Mouse (Mus musculus) A20 (cell line): Measurements from ENCODE around the gene Efcab6.
"Not testable (repeated sequence)": the region's sequence is repeated elsewhere in the genome, so short reads cannot be mapped to it uniquely, and the experiment has no call there.

ENCODE experiments used
- DNase-seq: peaks from one replicate; pipeline ENCODE4 v3.0.0-alpha.2; 2011; ENCODE audit warnings: low read depth, low spot score

Gene Efcab6

GRCm38 (mm10) chr15:84065140-84065539, at the start of gene Efcab6:
Efcab6 (minus strand) TSS chr15:84065379.
- DNase-seq, result no peak

- no peak for DNase-seq
Measured at GRCm38 (mm10) chr15:84113873-84114272, 48.7 kb upstream of the Efcab6 start.

GRCm38 (mm10) chr15:84108899-84109298, 43.7 kb upstream of the Efcab6 start:
- DNase-seq, result no peak

DNA sequence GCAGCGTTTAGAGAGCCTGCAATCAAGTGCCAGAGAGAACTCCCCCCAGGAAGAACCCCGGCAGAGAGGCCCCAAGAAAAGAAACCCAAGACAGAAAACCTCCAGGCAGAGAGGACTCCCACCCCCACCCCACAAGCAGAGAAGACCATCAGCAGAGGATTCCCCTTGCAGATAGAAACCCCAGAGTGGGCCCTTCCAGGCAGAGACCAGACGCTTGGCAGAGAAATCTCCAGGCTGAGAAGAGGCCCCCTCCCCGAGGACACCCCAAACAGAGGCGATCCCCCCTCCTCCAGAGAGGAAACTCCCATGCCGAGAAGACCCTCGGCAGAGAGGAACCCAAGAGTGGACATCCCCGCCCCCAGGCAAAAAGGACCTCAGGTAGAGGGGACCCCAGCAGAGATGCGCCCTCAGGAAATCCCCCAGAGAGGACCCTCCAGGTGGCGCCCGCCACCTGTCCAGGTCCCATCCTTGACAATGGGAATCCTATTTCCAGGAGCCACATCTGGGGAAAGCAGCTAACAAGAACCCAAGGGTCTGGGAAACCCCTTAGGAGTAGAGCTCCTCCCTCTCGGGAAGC, 40.8 kb upstream of the Efcab6 start:
- no peak for DNase-seq

DNA sequence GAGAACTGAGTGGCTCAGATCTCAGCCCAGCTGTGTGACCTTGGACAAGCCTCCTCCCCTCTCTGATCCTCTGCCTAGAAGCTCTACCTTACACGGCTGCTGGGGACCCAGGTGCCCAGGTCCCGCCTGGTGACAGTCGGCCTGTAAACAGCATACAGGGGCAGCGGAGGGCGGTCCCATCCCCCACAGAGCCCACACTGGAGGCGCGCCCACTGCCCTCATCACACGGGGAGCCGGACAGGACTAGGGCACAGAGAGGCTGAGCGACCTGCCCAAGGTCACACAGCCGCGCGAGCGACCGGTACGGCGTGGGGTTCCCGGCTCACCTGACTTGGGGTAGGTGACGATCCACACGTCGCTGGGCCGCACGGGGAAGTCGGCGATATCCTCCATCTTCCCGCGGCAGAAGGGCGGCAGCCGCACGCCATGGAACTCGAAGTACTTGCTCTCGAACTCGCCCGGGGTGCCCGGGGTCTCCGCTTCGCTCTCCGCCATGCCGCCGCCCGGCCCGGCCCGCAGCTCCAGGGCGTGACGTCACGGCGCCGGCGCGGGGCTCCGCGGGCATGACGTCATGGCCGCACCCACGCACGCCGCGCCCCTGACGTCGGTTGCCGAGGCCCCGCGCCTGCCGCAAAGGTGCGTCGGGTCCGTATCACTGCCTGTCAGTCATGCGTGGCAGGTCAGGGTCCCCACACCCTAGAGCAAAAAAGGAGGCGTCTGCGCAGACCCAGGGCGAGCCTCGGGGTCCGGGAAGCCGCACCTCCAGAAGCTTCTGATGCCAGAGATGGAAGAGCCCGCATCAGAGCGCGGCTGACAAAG, 40.1 kb upstream of the Efcab6 start, which contains the start of gene Sult4a1:
TSS of gene Sult4a1 (minus strand) at position 650 of the 819 bp plus-strand sequence.
- no peak for DNase-seq

DNA sequence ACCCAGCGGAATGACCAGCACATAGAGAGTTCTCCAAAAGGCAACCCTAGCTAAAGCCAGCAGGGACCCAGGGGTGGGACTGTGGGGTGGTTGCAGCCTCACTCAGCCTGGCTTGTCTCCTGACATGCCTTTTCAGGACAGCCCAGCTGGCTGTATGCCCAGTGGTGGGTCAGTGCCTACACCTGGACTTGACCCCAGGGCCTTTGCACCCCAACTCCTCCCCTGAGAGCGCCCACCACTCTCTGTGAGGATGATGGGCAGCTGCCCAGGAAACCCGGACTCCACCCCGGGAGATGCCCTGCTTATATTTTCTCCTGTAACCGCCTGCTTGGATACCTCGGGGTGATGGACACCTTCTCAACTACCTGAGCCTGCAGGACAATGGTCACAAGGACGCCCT, 39.4 kb upstream of the Efcab6 start:
- DNase-seq, result no peak

GRCm38 (mm10) chr15:84097536-84097935, 32.4 kb upstream of the Efcab6 start:
- DNase-seq, result not testable (repeated sequence)

GRCm38 (mm10) chr15:84096051-84096450, 30.9 kb upstream of the Efcab6 start:
- no peak for DNase-seq

GRCm38 (mm10) chr15:84094921-84095320, 29.7 kb upstream of the Efcab6 start:
- no peak for DNase-seq

DNA sequence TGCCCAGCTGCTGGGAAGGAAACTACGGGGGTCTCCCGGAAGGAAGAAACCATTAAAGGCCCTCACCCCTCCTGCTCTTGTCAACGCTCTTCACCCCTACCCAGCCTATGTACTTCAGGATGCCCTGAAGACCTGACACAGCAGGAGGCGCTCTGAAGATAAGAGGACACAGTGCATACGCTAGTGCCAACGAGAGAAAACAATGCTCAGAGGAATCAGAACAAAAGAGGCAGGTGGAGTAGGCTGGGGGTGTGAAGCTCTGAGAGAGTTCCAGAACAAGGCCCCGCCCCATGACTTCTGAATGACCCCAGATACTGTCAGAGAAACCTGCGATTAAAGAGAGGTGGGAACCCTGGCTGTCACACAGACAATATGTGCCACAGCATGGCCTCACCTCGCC, 21.6 kb upstream of the Efcab6 start:
- no peak for DNase-seq

GRCm38 (mm10) chr15:84086364-84086763, 21.2 kb upstream of the Efcab6 start:
- DNase-seq, result no peak

- no peak for DNase-seq
Measured at GRCm38 (mm10) chr15:84080069-84080468, 14.9 kb upstream of the Efcab6 start.

GRCm38 (mm10) chr15:84079519-84079918, 14.3 kb upstream of the Efcab6 start:
- no peak for DNase-seq

- DNase-seq, result peak; percentile 10
Measured at GRCm38 (mm10) chr15:84078667-84079066, 13.5 kb upstream of the Efcab6 start.

DNA sequence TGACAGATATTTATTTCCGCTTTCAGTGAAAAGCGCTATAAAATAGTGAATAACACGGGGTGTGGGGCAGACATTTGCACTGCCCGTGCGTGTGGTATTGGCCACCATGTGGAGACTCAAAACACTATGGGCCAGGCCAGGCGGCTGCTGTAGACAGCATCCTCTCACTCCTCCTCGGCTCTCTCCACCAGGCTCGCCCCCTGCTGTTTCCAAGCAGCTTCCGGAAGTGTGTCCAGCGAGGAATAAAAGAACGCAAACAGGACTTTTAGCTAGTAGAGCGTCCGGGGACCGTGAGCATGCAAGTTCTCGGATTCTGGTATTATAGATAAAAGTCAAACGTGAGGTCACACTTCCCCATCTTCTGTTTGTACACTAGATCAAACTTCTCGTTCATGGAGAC, 12.0 kb upstream of the Efcab6 start:
- DNase-seq, result no peak

GRCm38 (mm10) chr15:84074705-84075185, 9.6 kb upstream of the Efcab6 start:
- peak; percentile 18 for DNase-seq

- peak; percentile 56 for DNase-seq
Measured at GRCm38 (mm10) chr15:84073911-84074704, 8.9 kb upstream of the Efcab6 start.

DNA sequence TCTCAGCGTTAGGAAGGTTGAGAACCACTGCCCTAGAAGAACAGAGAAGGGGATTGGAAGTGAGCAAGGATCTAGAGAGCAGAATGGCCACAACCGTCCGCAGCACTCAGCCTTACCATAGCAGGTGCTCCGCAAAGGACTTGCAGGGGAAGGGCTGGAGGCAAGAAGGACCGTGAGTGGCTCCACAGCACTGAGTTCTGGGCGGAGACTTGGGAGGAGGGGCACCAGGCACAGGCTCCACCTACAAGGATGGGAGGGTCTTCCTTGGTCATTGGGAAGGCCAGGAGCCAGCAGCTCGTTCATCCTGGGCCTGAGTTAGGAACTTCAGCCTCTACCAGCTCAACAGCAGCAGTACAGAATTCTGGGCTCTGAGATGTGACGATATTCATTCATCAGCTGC, 7.9 kb upstream of the Efcab6 start:
- no peak for DNase-seq

DNA sequence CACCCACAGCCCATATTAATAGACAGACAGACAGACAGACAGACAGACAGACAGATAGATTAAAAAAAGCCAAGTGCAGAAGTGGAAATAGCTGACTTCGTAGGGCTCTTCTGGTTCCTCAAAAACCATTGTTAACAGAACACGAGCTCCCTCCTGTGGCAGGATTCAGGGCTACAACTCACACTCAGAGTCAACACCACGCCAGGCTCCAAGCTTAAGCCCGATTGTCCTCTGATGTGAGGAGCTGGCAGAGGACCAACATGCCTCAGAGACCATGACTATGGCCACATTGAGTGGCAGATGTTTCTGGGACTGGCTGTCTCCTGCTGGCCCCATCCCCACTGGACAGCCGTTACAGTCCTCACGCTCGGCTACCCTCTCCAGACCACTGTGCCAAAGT, 7.0 kb upstream of the Efcab6 start:
- DNase-seq, result peak; percentile 65

DNA sequence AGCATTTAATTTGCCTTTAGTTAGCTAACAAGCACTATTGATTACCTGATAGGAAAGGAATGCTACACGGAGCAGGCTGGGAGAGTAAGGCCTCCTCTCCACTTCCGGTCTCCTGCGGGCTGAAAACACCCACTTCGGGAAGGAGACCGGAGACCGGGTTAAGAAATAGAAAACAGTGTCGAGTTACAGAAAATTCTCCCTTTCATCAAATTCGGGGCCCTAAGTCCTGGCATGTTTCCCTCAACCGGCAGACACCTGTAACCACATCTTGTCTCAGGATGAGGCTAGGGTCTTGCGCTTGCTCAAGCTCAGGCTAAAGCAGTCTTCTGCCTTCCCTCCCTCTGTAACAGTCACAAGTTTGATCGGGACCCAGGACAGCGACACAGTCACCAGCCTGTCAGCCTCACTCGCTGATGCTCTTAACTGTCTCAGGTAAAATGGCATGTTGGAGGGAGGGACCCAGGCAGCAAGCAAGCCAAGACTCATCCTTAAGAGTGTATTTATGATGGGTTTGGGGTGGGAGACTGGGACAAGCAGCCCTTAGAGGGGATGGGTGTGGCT, 5.0 kb upstream of the Efcab6 start:
- DNase-seq, result no peak

DNA sequence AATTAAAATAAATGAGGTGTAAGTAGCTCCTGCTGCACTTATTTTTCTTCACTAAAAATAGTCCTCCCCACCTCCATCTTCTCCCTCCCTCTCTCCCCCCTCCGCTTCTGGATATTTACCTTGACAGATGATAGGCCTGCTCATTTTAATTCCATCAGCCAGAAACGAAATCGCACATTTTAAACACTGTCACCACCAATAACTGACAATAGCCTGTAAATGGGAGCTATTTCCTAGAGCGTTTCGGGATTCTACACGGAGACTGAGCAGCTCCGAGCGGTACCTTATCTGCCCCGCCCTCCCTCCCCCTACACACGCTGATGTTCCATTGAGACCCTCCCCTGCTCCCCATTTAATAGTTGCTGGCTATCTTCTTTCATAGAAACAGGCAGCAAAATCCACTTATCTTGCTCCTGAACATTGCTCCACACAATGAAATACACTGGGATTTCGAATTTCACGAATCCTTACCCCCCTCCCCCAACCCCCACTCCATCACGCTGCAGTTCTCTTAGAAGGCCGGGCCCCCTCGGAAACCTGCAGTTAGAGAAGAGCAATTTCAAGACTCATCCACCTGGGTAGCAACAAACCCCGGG, 4.4 kb upstream of the Efcab6 start:
- no peak for DNase-seq
